Mouse (Mus musculus) kidney, postnatal 10 days (tissue): ENCODE results near the gene Exoc7.

Experiments used
- DNase-seq: peaks from one replicate; pipeline ENCODE4 v3.0.0; 2021; ENCODE audit warnings: mixed read lengths

The Exoc7 gene

GRCm38 (mm10) chr11:116307019-116307725, at the start of gene Exoc7:
Gene Exoc7 (minus strand): TSS chr11:116307233.
- DNase-seq, result no peak

GRCm38 (mm10) chr11:116354521-116354920, 47.5 kb upstream of the Exoc7 start:
- no peak for DNase-seq

- DNase-seq, result no peak
These were observed 46.5 kb upstream of the Exoc7 start for GRCm38 (mm10) chr11:116353535-116353934.

GRCm38 (mm10) chr11:116351294-116351693, 44.3 kb upstream of the Exoc7 start:
- no peak for DNase-seq

GRCm38 (mm10) chr11:116347955-116348354, 40.9 kb upstream of the Exoc7 start:
- no peak for DNase-seq

GRCm38 (mm10) chr11:116347012-116347411, 40.0 kb upstream of the Exoc7 start:
- no peak for DNase-seq

GRCm38 (mm10) chr11:116342069-116342791, 35.2 kb upstream of the Exoc7 start:
- no peak for DNase-seq

GRCm38 (mm10) chr11:116337531-116337930, 30.5 kb upstream of the Exoc7 start:
- DNase-seq, result no peak

- no peak for DNase-seq
These were observed 30.0 kb upstream of the Exoc7 start for GRCm38 (mm10) chr11:116337000-116337399.

GRCm38 (mm10) chr11:116336393-116336792, 29.4 kb upstream of the Exoc7 start:
- no peak for DNase-seq

- peak; percentile 97 for DNase-seq
These were observed 28.4 kb upstream of the Exoc7 start, which contains the start of gene Foxj1 for GRCm38 (mm10) chr11:116335244-116336036. Gene Foxj1 (minus strand): TSS chr11:116335399.

GRCm38 (mm10) chr11:116334417-116334782, 27.4 kb upstream of the Exoc7 start:
- DNase-seq, result no peak

- DNase-seq, result peak; percentile 60
These were observed 26.7 kb upstream of the Exoc7 start for GRCm38 (mm10) chr11:116333526-116334416.

GRCm38 (mm10) chr11:116332983-116333270, 25.9 kb upstream of the Exoc7 start:
- no peak for DNase-seq

- peak; percentile 67 for DNase-seq
These were observed 25.4 kb upstream of the Exoc7 start for GRCm38 (mm10) chr11:116332232-116332982.

- DNase-seq, result no peak
These were observed 23.1 kb upstream of the Exoc7 start for GRCm38 (mm10) chr11:116330211-116330518.

- peak; percentile 77 for DNase-seq
These were observed 22.5 kb upstream of the Exoc7 start for GRCm38 (mm10) chr11:116329314-116330210.

- DNase-seq, result peak; percentile 16
These were observed 20.1 kb upstream of the Exoc7 start for GRCm38 (mm10) chr11:116326963-116327603.

- peak; percentile 94 for DNase-seq
These were observed 12.0 kb upstream of the Exoc7 start for GRCm38 (mm10) chr11:116318719-116319659.
